Mouse (Mus musculus) natural killer cell, adult 2 months (primary cell): ENCODE results near the gene Olfr10.

Experiments
- DNase-seq, 2 experiments: peaks; one replicate each; pipeline ENCODE4 v3.0.0; 2022; ENCODE audit warnings: low spot score in 2 of 2

The Olfr10 gene

GRCm38 (mm10) chr11:49326726-49327125, 22.2 kb downstream of the Olfr10 start:
- no peak for DNase-seq

GRCm38 (mm10) chr11:49329686-49330085, 25.1 kb downstream of the Olfr10 start:
- no peak for DNase-seq

DNA sequence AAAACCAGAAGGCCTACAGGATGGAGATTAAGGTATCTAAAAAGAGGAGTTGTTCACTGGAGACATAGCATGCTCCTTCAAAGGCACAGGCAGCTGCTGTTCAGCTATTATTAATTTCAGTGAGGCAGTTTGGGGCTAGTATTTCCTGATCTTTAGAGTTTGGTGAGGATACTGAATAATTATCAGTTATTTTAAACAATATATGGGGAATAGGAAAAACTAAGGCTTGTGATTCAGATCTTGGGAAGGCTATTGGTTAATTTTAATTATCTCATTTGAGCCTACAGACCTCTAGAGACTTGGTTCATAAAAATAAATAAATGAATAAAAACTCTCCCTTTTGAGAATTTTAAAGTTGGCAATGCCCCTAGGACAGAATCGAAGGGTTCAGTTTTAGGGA, 30.3 kb downstream of the Olfr10 start, which contains the start of gene Olfr1390:
Gene Olfr1390, plus strand, starts transcription at position 301 of the 400 bp plus-strand sequence.
- DNase-seq = no peak

GRCm38 (mm10) chr11:49337150-49337832, 32.8 kb downstream of the Olfr10 start:
- no peak for DNase-seq
